Mouse (Mus musculus) adrenal gland, adult 2 months (tissue): ENCODE measurements around the gene Dcaf11. TPM values are rescaled to one million over a fixed set of nuclear protein-coding genes. Genes with fewer than 3 reads are reported as not detected.

Source experiments
- DNase-seq: peaks from one replicate; pipeline ENCODE4 v3.0.0; 2021
- polyA plus RNA-seq: library from polyadenylated mRNA; depleted of rRNA; stranded (reverse); fragments of >200 nt; gene quantifications from 2 replicates; pipeline ENCODE4 v1.2.3, GENCODE M21; 2012
- total RNA-seq, 2 experiments: library from RNA; stranded (reverse); gene quantifications; 2 replicates each; pipeline ENCODE4 v1.2.3; 2021

Gene Dcaf11
- total and polyA plus RNA-seq, 3 experiments, result 102 to 157 (median 139) TPM

- DNase-seq, result peak; percentile 94
Observed at GRCm38 (mm10) chr14:55584702-55585565, 25.1 kb downstream of the Dcaf11 start, which contains the start of gene Emc9. Gene Emc9 (minus strand): TSS chr14:55585302.

GRCm38 (mm10) chr14:55585566-55585960 is 25.8 kb downstream of the Dcaf11 start:
- DNase-seq, result peak; percentile 39

- DNase-seq, result no peak
Observed at GRCm38 (mm10) chr14:55586149-55586548, 26.3 kb downstream of the Dcaf11 start.

- DNase-seq, result no peak
Observed at GRCm38 (mm10) chr14:55589271-55589670, 29.5 kb downstream of the Dcaf11 start.

GRCm38 (mm10) chr14:55589771-55590448 is 30.1 kb downstream of the Dcaf11 start:
- no peak for DNase-seq

- DNase-seq, result peak; percentile 97
Observed at GRCm38 (mm10) chr14:55590748-55591330, 31.0 kb downstream of the Dcaf11 start, which contains the start of gene Psme2. Gene Psme2 (minus strand): TSS chr14:55591113.

- DNase-seq, result peak; percentile 98
Observed at GRCm38 (mm10) chr14:55591331-55591891, 31.6 kb downstream of the Dcaf11 start, which contains the start of gene Rnf31. Gene Rnf31 (plus strand): TSS chr14:55591708.

- no peak for DNase-seq
Observed at GRCm38 (mm10) chr14:55592226-55592625, 32.4 kb downstream of the Dcaf11 start.

GRCm38 (mm10) chr14:55596036-55596690 is 36.4 kb downstream of the Dcaf11 start:
- DNase-seq, result no peak

- no peak for DNase-seq
Observed at GRCm38 (mm10) chr14:55598521-55599390, 39.0 kb downstream of the Dcaf11 start.

GRCm38 (mm10) chr14:55603271-55603632 is 43.4 kb downstream of the Dcaf11 start, which contains the start of gene Irf9:
Gene Irf9 (plus strand): TSS chr14:55603571.
- no peak for DNase-seq

GRCm38 (mm10) chr14:55603633-55604576 is 44.1 kb downstream of the Dcaf11 start:
- peak; percentile 96 for DNase-seq

- DNase-seq, result no peak
Observed at GRCm38 (mm10) chr14:55604823-55605222, 45.0 kb downstream of the Dcaf11 start.

GRCm38 (mm10) chr14:55605743-55606459 is 46.1 kb downstream of the Dcaf11 start:
- no peak for DNase-seq

- DNase-seq, result no peak
Observed at GRCm38 (mm10) chr14:55608339-55608738, 48.5 kb downstream of the Dcaf11 start.

GRCm38 (mm10) chr14:55613346-55613745 is 53.5 kb downstream of the Dcaf11 start:
- DNase-seq, result no peak

- no peak for DNase-seq
Observed at GRCm38 (mm10) chr14:55614565-55615178, 54.9 kb downstream of the Dcaf11 start.

GRCm38 (mm10) chr14:55615876-55616275 is 56.1 kb downstream of the Dcaf11 start:
- no peak for DNase-seq
